Mouse (Mus musculus) CH12.LX (cell line): ENCODE results near the gene Ly6g6d. TPM values are rescaled to one million over a fixed set of nuclear protein-coding genes. Genes with fewer than 3 reads are reported as not detected.

Experiments used
- DNase-seq: peaks from one replicate; pipeline ENCODE4 v3.0.0-alpha.2; 2013; ENCODE audit errors: extremely low read depth
- H3K27ac ChIP-seq: 2 replicates; pipeline ENCODE4 v1.5.1; 2012; ENCODE audit warnings: low read depth, mild to moderate bottlenecking, control low read depth, moderate library complexity; ENCODE audit not compliant: insufficient read depth
- H3K27me3 ChIP-seq: replicated peaks from 2 replicates; pipeline ENCODE3; 2012; ENCODE audit warnings: inconsistent platforms
- H3K36me3 ChIP-seq, 2 experiments: replicated peaks in 1 of 2; 2 replicates each; pipeline versions ENCODE3 to v1.6.1; 2012; ENCODE audit warnings: inconsistent platforms in 1 of 2, low read length in 1 of 2, mild to moderate bottlenecking in 1 of 2, mixed read lengths in 1 of 2, moderate library complexity in 1 of 2; ENCODE audit not compliant: control insufficient read depth in 1 of 2, insufficient read depth in 1 of 2
- H3K4me1 ChIP-seq, 2 experiments: 2 replicates each; pipeline ENCODE4 v1.6.1; 2012; ENCODE audit warnings: inconsistent platforms in 1 of 2, moderate library complexity in 1 of 2; ENCODE audit not compliant: insufficient read depth in 2 of 2, control insufficient read depth in 1 of 2
- H3K4me2 ChIP-seq: 2 replicates; pipeline ENCODE4 v1.6.1; 2012; ENCODE audit warnings: low read depth, mild to moderate bottlenecking, control low read depth; ENCODE audit not compliant: poor library complexity, insufficient read depth, severe bottlenecking
- H3K4me3 ChIP-seq, 3 experiments: fragments of 150-350 bp in 1 of 3; sonication (generic) in 1 of 3; replicated peaks in 1 of 3; 2 replicates each; pipeline versions ENCODE3 to v1.5.1; 2011 to 2012; ENCODE audit warnings: low read depth in 2 of 3, low read length in 2 of 3, mild to moderate bottlenecking in 2 of 3, moderate library complexity in 2 of 3, control low read depth in 1 of 3, improper control_type of control experiment in 1 of 3, inconsistent platforms in 1 of 3, mixed read lengths in 1 of 3; ENCODE audit not compliant: poor library complexity in 1 of 3
- H3K79me2 ChIP-seq: replicated peaks from 2 replicates; pipeline ENCODE4 v1.6.1; 2012; ENCODE audit warnings: mild to moderate bottlenecking, moderate library complexity; ENCODE audit not compliant: control insufficient read depth, poor library complexity, insufficient read depth, severe bottlenecking; ENCODE audit errors: extremely low read depth
- H3K9ac ChIP-seq: 2 replicates; pipeline ENCODE4 v1.6.1; 2012; ENCODE audit warnings: low read depth, mild to moderate bottlenecking, control low read depth, moderate library complexity; ENCODE audit not compliant: insufficient read depth
- H3K9me3 ChIP-seq: replicated peaks from 2 replicates; pipeline ENCODE3; 2012; ENCODE audit warnings: low read length, inconsistent platforms, mixed read lengths
- CHD2 ChIP-seq: IDR thresholded peaks from 2 replicates; pipeline ENCODE4 v1.6.1; 2011; ENCODE audit warnings: low read length, improper control_type of control experiment
- CTCF ChIP-seq, 2 experiments: IDR thresholded peaks in 1 of 2; conservative IDR thresholded peaks in 1 of 2; 2 replicates each; pipeline ENCODE4 v1.5.1; 2011 to 2012; ENCODE audit warnings: low read depth in 2 of 2, low read length in 2 of 2, improper control_type of control experiment in 1 of 2, inconsistent platforms in 1 of 2, mild to moderate bottlenecking in 1 of 2, moderate library complexity in 1 of 2
- E2F4 ChIP-seq: IDR thresholded peaks from 2 replicates; pipeline ENCODE4 v1.6.1; 2011; ENCODE audit warnings: low read depth, low read length, improper control_type of control experiment; ENCODE audit not compliant: insufficient replicate concordance
- EP300 ChIP-seq: IDR thresholded peaks from 2 replicates; pipeline ENCODE4 v1.6.1; 2011; ENCODE audit warnings: low read length, improper control_type of control experiment
- ETS1 ChIP-seq: conservative IDR thresholded peaks from 2 replicates; pipeline ENCODE4 v1.6.1; 2012; ENCODE audit warnings: low read depth, mild to moderate bottlenecking, inconsistent platforms, low read length, improper control_type of control experiment, moderate library complexity
- GABPA ChIP-seq: IDR thresholded peaks from 2 replicates; pipeline ENCODE4 v1.6.1; 2012; ENCODE audit warnings: low read depth, low read length, improper control_type of control experiment, inconsistent platforms; ENCODE audit not compliant: insufficient replicate concordance
- IRF4 ChIP-seq: IDR thresholded peaks from 2 replicates; pipeline ENCODE4 v1.6.1; 2014; ENCODE audit warnings: low read depth, mild to moderate bottlenecking, inconsistent platforms, low read length, improper control_type of control experiment
- KAT2A ChIP-seq: IDR thresholded peaks from 2 replicates; pipeline ENCODE4 v1.6.1; 2012; ENCODE audit warnings: low read length, improper control_type of control experiment, inconsistent platforms; ENCODE audit not compliant: insufficient replicate concordance
- MAFK ChIP-seq: IDR thresholded peaks from 2 replicates; pipeline ENCODE4 v1.6.1; 2011; ENCODE audit warnings: low read length, improper control_type of control experiment; ENCODE audit not compliant: insufficient replicate concordance
- MAX ChIP-seq: IDR thresholded peaks from 2 replicates; pipeline ENCODE4 v1.6.1; 2011; ENCODE audit warnings: low read length, improper control_type of control experiment
- MEF2A ChIP-seq: IDR thresholded peaks from 2 replicates; pipeline ENCODE4 v1.6.1; 2014; ENCODE audit warnings: low read depth, mild to moderate bottlenecking, inconsistent platforms, low read length, improper control_type of control experiment, borderline replicate concordance
- MYC ChIP-seq: IDR thresholded peaks from 2 replicates; pipeline ENCODE4 v1.6.1; 2011; ENCODE audit warnings: low read depth, mild to moderate bottlenecking, improper control_type of control experiment, low read length
- NELFE ChIP-seq: IDR thresholded peaks from 2 replicates; pipeline ENCODE4 v1.6.1; 2011; ENCODE audit warnings: low read depth, low read length, improper control_type of control experiment
- PAX5 ChIP-seq: IDR thresholded peaks from 2 replicates; pipeline ENCODE4 v1.6.1; 2012; ENCODE audit warnings: low read length, inconsistent platforms, mixed read lengths
- RAD21 ChIP-seq: IDR thresholded peaks from 2 replicates; pipeline ENCODE4 v1.6.1; 2011; ENCODE audit warnings: low read depth, mild to moderate bottlenecking, low read length, improper control_type of control experiment, moderate library complexity
- SIN3A ChIP-seq: IDR thresholded peaks from 2 replicates; pipeline ENCODE4 v1.6.1; 2012; ENCODE audit warnings: low read length, improper control_type of control experiment, inconsistent platforms
- SMC3 ChIP-seq: IDR thresholded peaks from 2 replicates; pipeline ENCODE4 v1.6.1; 2011; ENCODE audit warnings: low read depth, low read length, improper control_type of control experiment
- TBP ChIP-seq: conservative IDR thresholded peaks from 2 replicates; pipeline ENCODE4 v1.6.1; 2011; ENCODE audit warnings: low read depth, low read length, improper control_type of control experiment
- ZC3H11A ChIP-seq: IDR thresholded peaks from 2 replicates; pipeline ENCODE4 v1.6.1; 2012; ENCODE audit warnings: low read depth, mild to moderate bottlenecking, inconsistent platforms, low read length, improper control_type of control experiment
- ZKSCAN1 ChIP-seq: IDR thresholded peaks from 2 replicates; pipeline ENCODE4 v1.6.1; 2012; ENCODE audit warnings: low read depth, inconsistent platforms, low read length, improper control_type of control experiment, borderline replicate concordance
- ZMIZ1 ChIP-seq: IDR thresholded peaks from 2 replicates; pipeline ENCODE4 v1.6.1; 2012; ENCODE audit warnings: low read depth, mild to moderate bottlenecking, inconsistent platforms, low read length, improper control_type of control experiment
- dilution Hi-C: fragments of 300-500 bp; cut with MboI; formaldehyde crosslinking; loops from 2 replicates; pipeline ENCODE4 v1.14.3; 2020; ENCODE audit warnings: low sequenced_read_pairs; ENCODE audit not compliant: extremely low pct_unique_long_range_greater_than_20kb, extremely low pct_ligation_motif_present
- in situ Hi-C: fragments of 300-500 bp; cut with MboI; formaldehyde crosslinking; loops from 3 replicates; pipeline ENCODE4 v1.14.3; 2019; ENCODE audit warnings: low sequenced_read_pairs, low pct_ligation_motif_present, low pct_unique_long_range_greater_than_20kb, mixed read lengths
- polyA plus RNA-seq: library from polyadenylated mRNA; unstranded; fragments of >175 nt; gene quantifications from 2 replicates; pipeline ENCODE4 v1.2.1, GENCODE M21; 2012; ENCODE audit warnings: low read depth; ENCODE audit not compliant: insufficient read length
- total RNA-seq, 2 experiments: library from RNA; depleted of rRNA; stranded (reverse); fragments of 300-350 nt in 1 of 2; fragments of >200 nt in 1 of 2; gene quantifications; 2 replicates each; pipeline ENCODE4 v1.2.3; 2012 to 2014

Ly6g6d gene
- total and polyA plus RNA-seq, 3 experiments: 0.44 TPM; not detected in 2

DNA sequence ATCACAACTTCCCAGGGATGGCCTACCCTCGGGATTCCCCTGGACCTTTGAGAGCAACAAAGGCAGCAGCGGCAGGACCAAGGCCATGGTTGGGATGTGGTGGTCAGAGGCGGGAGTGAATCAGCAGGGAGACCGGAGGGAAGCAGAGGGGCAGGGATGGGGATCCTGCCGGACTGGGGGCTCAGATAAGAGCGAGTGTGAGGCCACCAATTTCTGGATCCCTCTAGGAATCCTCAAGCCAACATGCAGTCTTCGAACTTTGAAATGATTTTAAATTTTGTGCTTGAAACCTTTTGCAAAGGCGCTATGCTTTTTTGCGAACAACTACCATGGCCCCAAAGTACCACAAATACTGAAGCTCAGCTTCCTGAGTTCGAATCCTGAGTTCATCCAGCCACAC lies 11.8 kb downstream of the Ly6g6d start, which contains the start of gene Mpig6b:
Mpig6b (minus strand) TSS at position 101 of the 400 bp plus-strand sequence.
- no peak within 1 kb of the TSS for H3K27ac ChIP-seq
- no peaks in the 10 kb centered on the region for H3K9me3 ChIP-seq
- TF ChIP-seq RAD21 (no peak), MYC (no peak), NELFE (no peak), MAFK (no peak), ZKSCAN1 (no peak), GABPA (no peak), IRF4 (no peak), PAX5 (no peak), SIN3A (no peak), ZC3H11A (no peak), MAX (no peak), CHD2 (no peak), SMC3 (no peak), E2F4 (no peak), ZMIZ1 (no peak), TBP (no peak), KAT2A (no peak), ETS1 (no peak)
- TF ChIP-seq, all 38 proteins: peak for 0
- Histone ChIP-seq H3K4me3 (no peak within 1 kb of the TSS), H3K27me3 (no peaks in the 10 kb centered on the region), H3K79me2 (no peaks in the 10 kb centered on the region), H3K4me1 (0 out of 4 replicates have a peak, but pooled peaks cover 2 to 4% of the 10 kb centered on the region in 2 experiments), H3K9ac (no peak within 1 kb of the TSS), H3K4me2 (0 out of 2 replicates have a peak within 1 kb of the TSS, but pooled peaks have one; percentile 1), H3K36me3 (peaks cover 4 to 32% of the 10 kb centered on the region in 2 experiments)
- dilution Hi-C loops (no loop called here), in situ Hi-C loops (loop anchor here (5.0 kb wide), 1 partner anchor 44 kb away; no protein-coding TSS in a partner anchor)
- no peak for DNase-seq

DNA sequence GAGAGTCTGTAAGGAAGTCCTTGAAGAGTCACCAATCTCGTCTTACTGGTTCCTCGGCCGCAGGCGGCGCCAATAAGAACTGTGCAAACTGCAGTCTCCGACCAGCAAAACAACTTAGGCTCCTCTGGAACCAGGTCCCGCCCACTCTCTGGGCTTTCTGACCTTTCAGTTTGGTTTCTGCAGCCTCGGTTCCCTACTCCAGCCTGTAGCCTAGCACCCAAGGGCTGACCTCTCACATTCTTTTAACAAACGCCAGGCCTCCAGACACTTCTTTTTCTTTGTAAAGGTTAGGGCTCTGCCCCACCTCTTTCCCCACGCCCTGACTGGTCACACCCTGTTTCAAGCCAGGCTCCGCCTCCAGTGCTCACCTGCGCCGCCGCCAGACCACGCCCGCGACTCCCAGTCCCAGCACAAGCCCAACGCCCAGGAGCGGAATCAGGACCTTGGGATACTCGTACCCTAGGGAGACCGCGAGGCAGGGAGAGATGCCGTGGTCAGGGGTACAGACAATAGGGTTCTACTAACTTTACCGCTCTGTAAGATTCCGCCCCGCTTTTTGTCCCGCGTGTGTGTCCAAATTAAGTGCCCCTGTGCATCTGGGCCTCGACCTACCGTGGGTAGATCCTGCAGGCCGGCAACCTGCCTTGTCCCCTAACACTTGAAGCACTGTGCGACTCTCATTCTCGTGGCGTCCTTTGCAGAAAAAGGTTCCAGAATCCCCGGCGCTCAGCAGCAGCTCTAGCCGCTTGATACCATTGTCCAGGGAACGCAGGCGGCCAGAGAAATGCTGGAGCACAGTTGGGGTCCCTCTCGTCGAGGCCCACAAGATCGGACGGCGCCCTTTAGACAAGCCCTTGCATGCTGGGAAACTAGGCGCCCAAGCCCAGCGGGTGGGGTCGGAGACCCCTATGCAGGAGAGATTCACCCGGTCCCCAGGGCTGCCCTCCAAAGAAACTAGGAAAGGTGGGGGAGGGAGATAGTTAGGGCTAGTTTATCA lies 12.6 kb downstream of the Ly6g6d start, which contains the start of gene Ly6g6c:
Ly6g6c (plus strand) TSS at position 438 of the 997 bp plus-strand sequence.
- Histone ChIP-seq H3K9ac (no peak within 1 kb of the TSS), H3K27ac (no peak within 1 kb of the TSS), H3K9me3 (no peaks in the 10 kb centered on the region), H3K36me3 (peaks cover 12 to 40% of the 10 kb centered on the region in 2 experiments), H3K27me3 (no peaks in the 10 kb centered on the region), H3K4me2 (0 out of 2 replicates have a peak within 1 kb of the TSS, but pooled peaks have one; percentile 1), H3K4me3 (no peak within 1 kb of the TSS), H3K79me2 (no peaks in the 10 kb centered on the region), H3K4me1 (0 out of 4 replicates have a peak, but pooled peaks cover 0 to 2% of the 10 kb centered on the region in 2 experiments)
- in situ Hi-C loops (loop anchor here (5.0 kb wide), 1 partner anchor 43 kb away; no protein-coding TSS in a partner anchor), dilution Hi-C loops (no loop called here)
- no peak for TF ChIP-seq MEF2A
- no peak for TF ChIP-seq EP300
- no peak for TF ChIP-seq CTCF (conservative IDR thresholded peaks at IDR 0.05 in 1 of 2, IDR thresholded peaks at IDR 0.05 in 1 of 2; ENCODE audit: low read depth in 2 of 2, low read length in 2 of 2)
- no peak for TF ChIP-seq IRF4
- DNase-seq: no peak
